Mouse (Mus musculus) neutrophil, adult 5-6 weeks (primary cell): ENCODE measurements around the gene Fgfr2. TPM values are rescaled to one million over a fixed set of nuclear protein-coding genes. Genes with fewer than 3 reads are reported as not detected.
A peak's percentile ranks its signal among the peaks of the same experiment; 100 is the strongest.

Experiments used
- ATAC-seq: fragments of 151-379, 151-347 bp; 2 replicates; pipeline ENCODE4 v1.8.0; 2017; ENCODE audit warnings: mild to moderate bottlenecking, moderate TSS enrichment; ENCODE audit not compliant: insufficient number of reproducible peaks, poor library complexity, low FRiP score, severe bottlenecking; ENCODE audit errors: extremely low read depth
- total RNA-seq: library from RNA; stranded (forward); fragments of 200-1000 nt; gene quantifications from 2 replicates; pipeline ENCODE4 v1.2.3, GENCODE M21; 2017

Gene Fgfr2
- total RNA-seq, 1 experiment from 2014 or later: not detected

DNA sequence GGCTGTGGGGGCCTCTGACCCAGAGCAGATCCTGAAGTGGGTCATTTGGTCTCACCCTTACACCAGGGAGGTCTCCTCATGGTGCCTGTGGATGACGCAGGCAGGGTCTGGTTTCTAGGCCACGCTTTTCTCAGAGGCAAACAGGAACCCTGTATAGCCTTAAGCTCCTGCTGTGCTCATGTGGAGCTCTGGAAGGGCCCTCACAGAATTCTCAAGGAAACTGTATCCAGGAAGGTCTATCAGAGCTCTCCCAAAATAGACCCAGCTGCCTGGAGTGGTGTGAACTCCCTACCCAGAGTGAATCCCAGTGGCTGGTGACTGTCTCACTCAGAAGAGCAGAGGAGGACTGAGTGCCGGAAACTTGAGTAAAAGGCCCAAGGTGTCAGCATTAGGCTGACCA lies 468.7 kb downstream of the Fgfr2 start:
- no peak for ATAC-seq

DNA sequence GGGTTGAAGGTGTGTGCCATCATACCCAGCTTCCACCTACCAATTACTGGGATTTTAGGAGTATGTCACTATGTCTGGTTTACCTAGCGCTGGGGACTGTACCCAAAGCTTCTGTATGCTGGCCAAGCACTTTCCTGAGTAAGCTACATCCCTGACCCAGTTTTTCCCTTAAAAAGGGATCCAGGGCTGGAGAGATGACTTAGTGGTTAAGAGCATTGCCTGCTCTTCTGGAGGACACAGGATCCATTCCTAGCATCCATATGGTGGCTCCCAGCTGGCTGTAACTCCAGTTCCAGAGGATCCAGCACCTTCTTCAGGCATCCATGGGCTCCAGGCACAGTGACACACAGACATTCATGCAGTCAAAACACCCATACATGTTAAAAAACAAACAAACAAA lies 476.6 kb downstream of the Fgfr2 start:
- ATAC-seq: no peak

GRCm38 (mm10) chr7:132644605-132645279 lies 478.4 kb downstream of the Fgfr2 start:
- ATAC-seq: no peak

DNA sequence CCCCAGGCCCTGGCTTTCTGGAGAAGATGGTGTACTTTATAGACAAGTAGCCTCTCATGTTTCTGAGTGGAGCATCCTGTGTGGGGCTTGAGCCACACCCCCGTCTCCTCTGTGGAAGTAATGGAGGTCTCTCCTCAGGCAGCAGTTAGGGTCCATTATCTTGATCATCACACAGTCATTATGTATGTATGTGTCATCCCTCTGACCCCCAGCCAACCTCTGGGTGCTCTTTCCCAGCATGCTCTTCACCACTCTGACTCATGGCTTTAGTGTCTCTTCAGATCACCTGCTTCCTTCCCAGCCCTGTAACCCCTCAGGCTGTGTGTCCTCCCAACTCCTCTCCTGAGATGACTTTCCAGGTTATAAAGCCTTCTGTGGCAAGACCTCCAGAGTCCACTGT lies 481.5 kb downstream of the Fgfr2 start:
- no peak for ATAC-seq

- no peak for ATAC-seq
These were observed 482.2 kb downstream of the Fgfr2 start for GRCm38 (mm10) chr7:132640946-132641345.

DNA sequence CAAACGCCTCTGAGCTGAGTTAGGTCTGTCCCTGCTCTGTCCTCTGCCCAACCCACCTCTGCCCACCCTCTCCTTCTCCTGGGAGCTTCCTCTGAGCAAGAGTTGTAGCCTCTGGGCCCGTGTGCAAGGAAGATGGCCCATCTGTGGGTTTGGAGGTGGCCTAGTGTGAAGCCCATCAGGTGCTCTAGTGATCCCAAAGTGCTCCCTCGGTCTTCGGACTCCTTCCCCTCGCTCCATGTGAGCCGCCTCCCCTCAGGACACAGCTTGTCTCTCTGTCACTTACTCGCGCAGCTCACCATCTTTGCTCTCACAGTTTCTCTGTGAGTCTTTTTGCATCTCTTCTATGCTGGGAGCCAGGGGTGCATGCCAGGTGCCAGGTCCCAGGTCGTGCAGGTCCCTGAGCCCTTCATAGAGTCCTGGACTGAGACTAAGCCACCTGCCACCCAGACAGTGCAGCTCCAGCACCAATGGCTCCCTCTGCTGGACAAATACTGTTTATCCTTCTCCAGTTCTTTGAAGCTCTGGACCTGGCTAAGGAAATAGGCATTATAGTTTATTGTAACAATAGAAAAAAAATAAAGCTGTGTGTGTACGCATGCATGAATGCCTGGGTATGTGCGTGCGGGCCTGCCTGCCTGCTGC lies 484.6 kb downstream of the Fgfr2 start:
- peak; percentile 23; the same call in 1 of the 2 replicates for ATAC-seq

- ATAC-seq: no peak
These were observed 485.9 kb downstream of the Fgfr2 start for GRCm38 (mm10) chr7:132637292-132637691.

DNA sequence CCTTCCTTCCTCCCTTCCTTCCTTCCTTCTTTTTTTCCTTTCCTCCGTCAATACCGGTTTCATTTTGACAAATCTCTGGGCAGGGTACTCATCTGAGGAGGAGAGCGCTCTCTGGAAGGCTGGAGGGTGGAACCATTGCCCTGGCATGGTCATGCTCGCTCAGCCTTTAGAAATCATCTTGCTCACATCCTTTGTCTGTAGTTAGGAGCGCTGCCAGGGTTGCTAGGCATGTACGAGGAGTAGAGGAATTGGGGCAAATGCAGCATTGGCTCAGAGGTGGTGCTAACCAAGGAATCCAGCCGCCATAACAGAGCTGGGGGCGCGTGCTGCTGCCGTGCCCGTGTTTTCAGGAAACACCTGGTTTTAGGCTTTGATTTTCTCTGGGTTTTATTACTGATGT lies 491.8 kb downstream of the Fgfr2 start:
- ATAC-seq: no peak

DNA sequence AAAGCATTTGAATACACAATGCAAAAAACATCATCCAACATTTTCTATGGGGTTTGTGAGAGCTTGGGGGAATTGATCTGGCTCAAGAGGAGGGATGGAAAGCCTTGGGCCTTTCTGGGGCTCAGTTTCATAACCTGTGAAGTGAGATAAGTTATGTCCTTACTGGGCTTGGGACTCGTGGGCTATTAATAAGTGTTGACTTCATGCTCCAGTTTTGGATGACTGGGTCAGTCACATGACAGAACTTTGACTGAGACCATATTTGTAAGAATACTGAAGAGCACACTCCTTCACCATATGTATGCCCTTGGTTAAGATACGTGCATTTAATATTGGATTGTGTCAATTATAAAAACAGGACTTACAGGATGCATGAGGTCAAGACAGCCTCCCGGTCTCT lies 495.7 kb downstream of the Fgfr2 start:
- ATAC-seq: no peak

- ATAC-seq: no peak
These were observed 497.0 kb downstream of the Fgfr2 start for GRCm38 (mm10) chr7:132626174-132626573.

GRCm38 (mm10) chr7:132624161-132624560 lies 499.0 kb downstream of the Fgfr2 start:
- ATAC-seq: no peak

GRCm38 (mm10) chr7:132619975-132620918 lies 502.9 kb downstream of the Fgfr2 start:
- ATAC-seq: no peak

- ATAC-seq: no peak
These were observed 503.6 kb downstream of the Fgfr2 start for GRCm38 (mm10) chr7:132619549-132619948.

DNA sequence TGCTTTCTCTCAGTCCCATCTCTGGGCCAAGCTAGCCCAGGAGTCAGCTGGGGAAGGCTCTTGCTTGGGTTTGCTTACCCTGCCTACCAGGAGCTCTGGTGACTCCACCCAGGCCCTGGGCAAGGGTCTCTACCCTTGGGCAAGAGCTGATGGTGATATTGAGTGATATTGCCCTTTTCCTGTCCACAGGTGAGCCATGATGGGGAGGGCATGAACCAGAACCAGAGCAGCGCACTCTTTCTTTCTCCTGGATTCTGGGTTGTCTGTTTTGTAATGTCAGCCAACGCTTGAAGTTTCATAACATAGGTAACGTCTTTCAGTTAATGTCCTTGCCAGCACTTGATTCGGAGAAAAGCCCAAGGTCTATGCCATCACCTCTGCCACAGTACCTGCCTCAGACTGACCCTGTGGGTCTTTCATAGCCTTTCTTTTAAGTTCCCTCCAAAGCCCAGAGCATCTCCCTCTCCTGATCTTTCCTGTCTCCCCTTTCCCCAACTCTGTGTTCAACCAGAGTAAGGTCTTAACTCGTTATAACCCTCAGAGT lies 506.1 kb downstream of the Fgfr2 start:
- no peak for ATAC-seq

DNA sequence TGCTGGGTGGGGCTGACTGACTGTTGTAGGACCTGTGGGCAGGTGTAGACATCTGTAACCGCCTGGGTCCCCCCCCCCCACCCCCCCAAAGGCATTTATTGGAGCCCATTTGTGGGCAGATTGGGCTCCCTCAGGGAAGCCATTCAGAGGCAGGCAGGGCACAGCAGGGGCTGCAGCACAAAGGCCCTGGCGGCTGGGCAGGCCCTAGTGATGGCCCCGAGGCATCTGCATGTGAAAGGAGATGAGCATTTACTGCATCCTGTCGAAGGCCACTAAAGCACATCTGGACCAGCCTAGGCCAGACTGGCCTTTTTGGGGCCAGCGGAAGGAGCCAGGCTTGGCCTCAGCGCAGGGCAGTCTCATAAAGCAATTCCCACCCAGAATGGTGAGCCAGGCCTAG lies 506.8 kb downstream of the Fgfr2 start:
- ATAC-seq: no peak

- no peak for ATAC-seq
These were observed 507.8 kb downstream of the Fgfr2 start for GRCm38 (mm10) chr7:132615346-132615745.

DNA sequence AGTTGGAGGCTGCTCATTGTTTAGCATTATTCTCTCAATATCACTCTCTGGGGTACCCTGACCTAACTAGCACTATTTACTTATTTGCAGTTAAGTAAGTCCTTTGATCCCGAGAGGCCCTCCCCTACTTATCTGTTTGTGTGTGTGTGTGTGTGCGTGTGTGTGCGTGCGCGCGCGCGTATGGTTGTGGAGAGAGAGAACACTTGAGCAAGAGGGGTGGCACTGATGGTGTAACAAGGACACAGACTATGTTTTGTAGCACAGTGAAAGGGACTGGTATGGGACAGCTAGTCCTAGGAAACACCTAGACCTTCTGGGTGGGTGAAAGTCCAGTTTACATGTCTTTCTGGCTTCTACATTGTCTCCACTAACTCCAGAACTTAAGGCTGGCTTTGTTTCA lies 511.6 kb downstream of the Fgfr2 start:
- no peak for ATAC-seq

DNA sequence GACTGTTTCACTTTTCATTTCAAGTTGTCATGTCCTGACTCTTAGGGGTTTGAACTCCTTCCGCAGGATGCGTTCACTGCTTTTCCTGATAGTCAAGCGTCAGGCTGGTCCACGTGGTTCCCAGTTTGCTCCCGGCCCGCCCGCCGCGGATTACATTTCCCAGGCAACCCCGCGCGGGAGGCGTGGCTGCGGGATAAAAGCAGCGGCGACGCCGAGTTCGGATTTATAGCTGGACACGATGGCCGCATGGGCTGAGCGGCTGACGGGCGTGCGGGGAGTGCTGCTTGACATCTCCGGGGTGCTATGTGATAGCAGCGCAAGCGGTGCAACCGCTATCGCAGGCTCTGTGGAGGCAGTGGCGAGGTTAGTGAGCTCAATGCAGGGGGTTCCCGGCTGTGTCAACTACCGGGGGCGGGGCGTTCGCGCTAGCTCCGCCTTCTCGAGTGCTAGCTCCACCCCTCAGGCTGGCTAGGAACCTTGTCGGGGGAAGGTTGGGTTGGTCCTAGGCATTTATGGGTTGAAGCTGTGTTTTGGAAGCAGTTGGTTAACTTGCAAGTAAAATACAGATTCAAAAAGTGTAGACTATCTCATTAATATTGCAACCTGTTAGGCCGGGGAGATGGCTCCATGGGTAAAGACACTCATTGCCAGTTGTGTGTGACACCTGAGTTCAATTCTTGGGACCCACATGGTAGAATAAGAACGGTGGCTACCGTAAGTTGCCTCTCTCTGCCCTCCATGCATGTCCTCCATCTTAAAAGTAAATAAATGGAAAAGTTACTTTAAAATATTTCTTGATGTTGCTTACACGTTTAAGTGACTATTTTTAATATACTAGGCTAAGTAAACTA lies 512.5 kb downstream of the Fgfr2 start, which contains the start of gene Lhpp:
Lhpp (plus strand) TSS at position 171 of the 851 bp plus-strand sequence.
- peak; percentile 87 for ATAC-seq
